Mouse (Mus musculus) fibroblast of lung, adult 2 months (primary cell): ENCODE data around the gene Pdia3.
"Not testable (repeated sequence)": the region's sequence is repeated elsewhere in the genome, so short reads cannot be mapped to it uniquely, and the experiment has no call there.

Experiments used
- DNase-seq: peaks from one replicate; pipeline ENCODE4 v3.0.0-alpha.2; 2011; ENCODE audit warnings: low read depth

The Pdia3 gene

DNA sequence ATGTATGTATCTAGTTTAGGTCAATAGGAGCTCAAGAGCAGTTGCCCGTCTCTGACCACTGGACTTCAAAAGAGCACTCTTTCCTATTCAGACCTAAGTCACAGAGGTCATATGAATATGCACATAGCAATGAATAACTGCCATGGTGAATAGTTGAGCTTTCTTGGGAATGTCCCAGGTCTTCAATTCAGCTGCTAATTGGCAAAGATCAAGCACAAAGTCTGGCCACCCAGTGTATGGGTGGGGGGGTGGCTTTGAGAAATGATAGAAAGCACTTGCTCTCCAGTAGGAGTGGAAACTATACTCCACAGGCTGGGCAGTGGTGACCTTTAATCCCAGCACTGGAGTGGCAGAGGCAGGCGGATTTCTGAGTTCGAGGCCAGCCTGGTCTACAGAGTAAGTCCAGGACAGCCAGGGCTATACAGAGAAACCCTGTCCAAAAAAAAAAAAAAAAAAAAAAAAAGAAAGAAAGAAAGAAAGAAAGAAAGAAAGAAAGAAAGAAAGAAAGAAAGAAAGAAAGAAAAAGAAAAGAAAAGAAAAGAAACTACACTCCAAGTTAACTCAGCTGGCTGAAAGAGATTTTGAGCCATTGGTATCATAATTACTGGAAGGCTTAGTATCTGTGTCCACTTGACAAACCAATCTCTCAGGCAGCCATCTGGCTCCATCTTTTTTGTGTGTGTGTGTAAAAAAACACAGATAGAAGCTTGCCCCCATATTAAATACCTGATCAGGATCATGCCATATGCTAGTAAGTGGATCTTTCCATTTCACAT is 64.1 kb downstream of the Pdia3 start:
- DNase-seq = no peak

DNA sequence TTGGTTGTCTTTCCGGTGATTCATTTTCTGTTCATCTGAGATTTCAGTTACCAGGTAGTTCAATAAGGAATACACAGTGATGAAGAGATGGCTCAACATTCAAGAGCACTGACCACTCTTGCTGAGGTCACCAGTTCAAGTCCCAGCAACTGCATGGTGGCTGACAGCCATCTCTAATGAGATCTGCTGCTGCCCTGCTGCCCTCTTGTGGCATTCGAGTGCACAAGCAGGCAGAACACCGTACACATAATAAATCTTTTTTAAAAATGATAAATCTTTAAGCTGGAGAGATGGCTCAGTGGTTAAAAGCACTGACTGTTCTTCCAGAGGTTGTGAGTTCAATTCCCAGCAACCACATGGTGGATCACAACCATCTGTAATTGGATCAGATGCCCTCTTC is 66.9 kb downstream of the Pdia3 start:
- DNase-seq = no peak

DNA sequence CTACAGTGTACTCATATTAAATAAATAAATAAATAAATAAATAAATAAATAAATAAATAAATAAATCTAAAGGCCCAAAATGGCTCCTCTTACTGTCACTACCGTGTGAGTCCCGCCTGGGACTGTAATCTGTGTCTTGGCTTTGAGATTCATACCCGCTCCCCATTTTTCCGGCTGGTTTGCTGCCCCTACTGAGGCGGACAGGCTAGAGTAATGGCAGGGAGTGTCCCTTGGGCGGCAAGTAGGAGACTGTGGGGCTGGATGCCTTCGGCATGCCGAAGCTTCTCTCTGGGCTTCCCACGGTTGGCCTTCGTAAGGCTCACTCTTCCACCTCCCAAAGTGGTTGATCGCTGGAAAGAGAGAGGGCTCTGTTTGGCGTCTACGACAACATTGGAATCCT is 67.3 kb downstream of the Pdia3 start:
- DNase-seq = not testable (repeated sequence)

DNA sequence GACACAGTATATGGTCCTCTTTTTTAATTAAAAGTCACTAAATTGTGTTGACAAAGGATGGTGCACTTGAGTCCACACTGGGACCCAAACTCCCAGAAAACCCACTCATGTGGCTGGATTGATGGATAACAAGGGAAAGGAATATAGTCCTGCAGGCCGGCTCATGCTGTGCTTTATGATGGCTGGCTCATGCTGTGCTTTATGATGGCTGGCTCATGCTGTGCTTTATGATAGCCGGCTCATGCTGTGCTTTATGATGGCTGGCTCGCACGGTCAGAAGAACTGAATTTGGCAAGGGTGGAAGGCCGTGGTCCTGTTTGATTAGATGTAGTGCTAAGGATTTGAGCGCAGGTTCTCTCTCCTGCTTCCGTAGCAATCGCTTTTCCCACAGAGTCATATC is 70.0 kb downstream of the Pdia3 start:
- no peak for DNase-seq

DNA sequence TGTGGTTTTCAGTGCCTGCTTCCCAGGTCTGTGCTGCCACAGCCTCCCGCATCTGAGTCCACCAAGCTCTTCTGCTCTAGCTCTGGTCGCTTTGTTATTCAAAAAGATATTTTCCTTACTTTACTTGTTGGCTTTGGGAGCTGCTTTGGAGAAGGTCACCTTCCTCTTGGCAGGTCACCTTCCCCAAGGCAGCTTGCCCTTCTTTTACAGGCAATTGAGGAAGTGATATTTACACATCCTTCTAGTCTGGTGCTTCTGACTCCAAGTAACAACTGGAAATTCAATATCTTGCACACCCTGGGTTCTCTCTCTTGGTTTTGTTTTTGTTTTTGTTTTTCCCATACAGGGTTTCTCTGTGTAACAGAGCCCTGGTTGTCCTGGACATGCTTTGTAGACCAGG is 70.8 kb downstream of the Pdia3 start:
- not testable (repeated sequence) for DNase-seq
